Mouse (Mus musculus): ENCODE results near the gene Dapl1.

GRCm38 (mm10) chr2:59451675-59452074 is 32.8 kb upstream of the Dapl1 start:
- no peak for TF ChIP-seq MYOG (IDR thresholded peaks at IDR 0.05; ENCODE audit: control insufficient read depth, extremely low read depth, insufficient read length)
- no peak for TF ChIP-seq CTCF (IDR thresholded peaks at IDR 0.05; ENCODE audit: control insufficient read depth, insufficient read depth, insufficient read length)

Measured in C2C12 (cell line).